Mouse (Mus musculus): Measurements from ENCODE around the gene Anks3.

GRCm38 (mm10) chr16:4940311-4940850, 23.6 kb downstream of the Anks3 start:
- TF ChIP-seq GATA2 (IDR thresholded peaks at IDR 0.05; ENCODE audit: borderline replicate concordance, low read depth, low read length): no peak
- no peak for TF ChIP-seq GATA1 (IDR thresholded peaks at IDR 0.05; ENCODE audit: borderline replicate concordance, low read length)
- TF ChIP-seq TAL1 (conservative IDR thresholded peaks at IDR 0.05; ENCODE audit: low read depth, low read length): no peak
- no peak for TF ChIP-seq CTCF (IDR thresholded peaks at IDR 0.05; ENCODE audit: low read depth, low read length)
- TF ChIP-seq POLR2AphosphoS5 (IDR thresholded peaks at IDR 0.05; ENCODE audit: insufficient replicate concordance, low read depth, low read length): no peak

Data from G1E (cell line).